Mouse (Mus musculus): ENCODE measurements at regions not wholly inside any gene's neighbourhood (a gene's known extent, or its start where the extent isn't known, plus 50 kb on each side); places are given as distances from the start of the nearest gene placed in this dataset. TPM values are rescaled to one million over a fixed set of nuclear protein-coding genes. Genes with fewer than 3 reads are reported as not detected.

GRCm38 (mm10) chr3:6183400-6183799 lies 432.8 kb downstream of the Gm8797 start:
- 26% methylated on average over 1 of the region's 1 CpGs for WGBS (ENCODE audit: insufficient replicate concordance)
- Histone ChIP-seq H3K9ac (ENCODE audit: low read depth, low read length) (no peak overlapping the region), H3K4me2 (ENCODE audit: low read depth, low read length) (no peak overlapping the region), H3K4me1 (ENCODE audit: control insufficient read depth, low read depth, low read length) (no peaks in the 10 kb centered on the region), H3K27ac (ENCODE audit: low read length) (no peak overlapping the region), H3K27me3 (ENCODE audit: control insufficient read depth, insufficient read depth, low read depth, low read length) (no peaks in the 10 kb centered on the region), H3K9me3 (replicated peaks; ENCODE audit: control insufficient read depth, low read length) (no peaks in the 10 kb centered on the region), H3K36me3 (ENCODE audit: control insufficient read depth, insufficient read depth) (no peaks in the 10 kb centered on the region), H3K4me3 (ENCODE audit: low read depth, low read length) (no peak overlapping the region)
- ATAC-seq (ENCODE audit: low read depth): no peak

GRCm38 (mm10) chr3:6204656-6205055 lies 415.6 kb downstream of the 1700008P02Rik start:
- Histone ChIP-seq H3K4me1 (ENCODE audit: control insufficient read depth, low read depth, low read length) (no peaks in the 10 kb centered on the region), H3K27ac (ENCODE audit: low read length) (no peak overlapping the region), H3K9me3 (replicated peaks; ENCODE audit: control insufficient read depth, low read length) (no peaks in the 10 kb centered on the region), H3K27me3 (ENCODE audit: control insufficient read depth, insufficient read depth, low read depth, low read length) (no peaks in the 10 kb centered on the region), H3K4me2 (ENCODE audit: low read depth, low read length) (no peak overlapping the region), H3K9ac (ENCODE audit: low read depth, low read length) (no peak overlapping the region), H3K36me3 (ENCODE audit: control insufficient read depth, insufficient read depth) (no peaks in the 10 kb centered on the region), H3K4me3 (ENCODE audit: low read depth, low read length) (no peak overlapping the region)
- ATAC-seq (ENCODE audit: low read depth): no peak
- WGBS (ENCODE audit: insufficient replicate concordance): 25% methylated on average over 2 of the region's 2 CpGs

GRCm38 (mm10) chr3:6228685-6229084 lies 391.6 kb downstream of the 1700008P02Rik start:
- H3K27ac ChIP-seq (ENCODE audit: low read length): no peak overlapping the region

More at GRCm38 (mm10) chr3:6228685-6229084, 391.6 kb downstream of the 1700008P02Rik start:
- H3K4me3 ChIP-seq (ENCODE audit: low read depth, low read length): no peak overlapping the region
- no peak overlapping the region for H3K9ac ChIP-seq (ENCODE audit: low read depth, low read length)
- no peaks in the 10 kb centered on the region for H3K4me1 ChIP-seq (ENCODE audit: control insufficient read depth, low read depth, low read length)
- H3K36me3 ChIP-seq (ENCODE audit: control insufficient read depth, insufficient read depth): no peaks in the 10 kb centered on the region
- no peaks in the 10 kb centered on the region for H3K9me3 ChIP-seq (replicated peaks; ENCODE audit: control insufficient read depth, low read length)
- no peak overlapping the region for H3K4me2 ChIP-seq (ENCODE audit: low read depth, low read length)
- ATAC-seq (ENCODE audit: low read depth): no peak
- WGBS (ENCODE audit: insufficient replicate concordance): 25% methylated on average over 1 of the region's 1 CpGs
- H3K27me3 ChIP-seq (ENCODE audit: control insufficient read depth, insufficient read depth, low read depth, low read length): no peaks in the 10 kb centered on the region

Small RNA genes in the stretch of these regions (microRNA-seq; reads per million reads assigned to microRNA genes)
- gene Gm25144 (not detected), gene Gm25352 (not detected)
